Mouse (Mus musculus): ENCODE measurements at regions not wholly inside any gene's neighbourhood (a gene's known extent, or its start where the extent isn't known, plus 50 kb on each side); places are given as distances from the start of the nearest gene placed in this dataset.
"Not testable (repeated sequence)": the region's sequence is repeated elsewhere in the genome, so short reads cannot be mapped to it uniquely, and the experiment has no call there.

GRCm38 (mm10) chr17:31732176-31732880 is 54.7 kb downstream of the Cryaa start:
- no peak for DNase-seq

- no peak for DNase-seq
Observed at GRCm38 (mm10) chr17:31734521-31734920, 56.9 kb downstream of the Cryaa start.

GRCm38 (mm10) chr17:31736716-31737115 is 59.1 kb downstream of the Cryaa start:
- no peak for DNase-seq

- DNase-seq = no peak
Observed at GRCm38 (mm10) chr17:31738249-31738648, 60.6 kb downstream of the Cryaa start.

GRCm38 (mm10) chr17:31739586-31739985 is 62.0 kb downstream of the Cryaa start:
- DNase-seq = no peak

- DNase-seq = no peak
Observed at GRCm38 (mm10) chr17:31740059-31740458, 62.5 kb downstream of the Cryaa start.

- DNase-seq = no peak
Observed at GRCm38 (mm10) chr17:31743656-31744055, 66.0 kb downstream of the Cryaa start.

GRCm38 (mm10) chr17:31746198-31747111 is 68.8 kb downstream of the Cryaa start:
- no peak for DNase-seq

- DNase-seq = no peak
Observed at GRCm38 (mm10) chr17:31747563-31747962, 70.0 kb downstream of the Cryaa start.

GRCm38 (mm10) chr17:31748158-31748557 is 70.6 kb downstream of the Cryaa start:
- no peak for DNase-seq

- DNase-seq = no peak
Observed at GRCm38 (mm10) chr17:31748971-31749370, 71.4 kb downstream of the Cryaa start.

- no peak for DNase-seq
Observed at GRCm38 (mm10) chr17:31751262-31751661, 73.7 kb downstream of the Cryaa start.

GRCm38 (mm10) chr17:31753113-31753858 is 75.7 kb downstream of the Cryaa start:
- DNase-seq = no peak

- no peak for DNase-seq
Observed at GRCm38 (mm10) chr17:31753859-31754229, 76.2 kb downstream of the Cryaa start.

GRCm38 (mm10) chr17:31760465-31760864 is 82.9 kb downstream of the Cryaa start:
- DNase-seq = no peak

GRCm38 (mm10) chr17:31763078-31763477 is 85.5 kb downstream of the Cryaa start:
- no peak for DNase-seq

- DNase-seq = peak; percentile 88
Observed at GRCm38 (mm10) chr17:31766779-31767697, 88.6 kb downstream of the Sik1 start.

- DNase-seq = no peak
Observed at GRCm38 (mm10) chr17:31772201-31772820, 83.3 kb downstream of the Sik1 start.

- not testable (repeated sequence) for DNase-seq
Observed at GRCm38 (mm10) chr17:31773882-31774281, 81.7 kb downstream of the Sik1 start.

GRCm38 (mm10) chr17:31775037-31775436 is 80.6 kb downstream of the Sik1 start:
- no peak for DNase-seq

- no peak for DNase-seq
Observed at GRCm38 (mm10) chr17:31775966-31776365, 79.6 kb downstream of the Sik1 start.

All from cerebellum, adult 8-10 months (tissue).